Comparison of ENCODE assay signal across 7 mouse cellular contexts in the genomic region with DNA sequence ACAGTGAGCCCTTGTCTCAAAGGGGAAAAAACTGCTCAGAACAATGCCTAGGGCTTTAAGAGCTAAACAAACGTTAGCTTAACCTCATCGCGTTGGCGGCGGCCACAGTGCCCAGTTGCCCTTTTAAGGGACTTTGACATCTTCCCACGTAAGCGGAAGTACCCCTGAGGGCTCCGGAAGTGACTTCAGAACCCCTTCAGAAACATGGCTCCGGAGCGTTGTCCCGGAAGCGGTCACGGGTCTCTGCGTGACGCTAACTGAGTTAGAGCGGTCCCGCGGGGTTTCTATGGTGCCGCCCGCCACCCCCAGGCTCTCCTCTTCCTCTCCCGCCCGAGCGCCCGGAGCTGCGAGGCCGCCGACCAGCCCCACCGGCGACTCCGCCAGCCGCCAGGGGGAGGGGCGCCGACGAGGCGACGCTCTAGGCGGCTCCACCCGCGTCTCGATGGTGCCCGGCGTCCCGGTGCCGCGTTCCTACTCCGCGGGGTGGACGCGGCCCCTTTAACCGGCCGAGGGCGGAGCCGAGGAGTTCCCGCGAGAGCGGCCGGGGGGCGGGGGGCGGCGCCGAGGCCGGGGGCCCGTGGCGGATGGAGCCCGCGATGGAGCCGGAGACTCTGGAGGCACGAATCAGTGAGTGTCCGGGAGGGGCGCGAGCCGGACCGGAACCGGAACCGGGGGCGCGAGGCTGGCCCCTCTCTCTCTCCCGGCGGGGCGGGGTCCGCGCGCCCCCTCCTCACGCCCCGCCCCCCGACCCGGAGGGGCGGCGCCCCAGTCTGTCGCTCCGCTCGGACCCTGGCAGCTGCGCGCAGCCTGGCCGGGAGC. TPM values are rescaled to one million over a fixed set of nuclear protein-coding genes. Genes with fewer than 3 reads are reported as not detected.
DNase-seq lines count a peak whose midpoint lies in the region; ATAC-seq lines count a peak whose summit lies in the region.

Gga1 (plus strand) TSS at position 200 of the 819 bp plus-strand sequence.

- no peaks in the 10 kb centered on the region for H3K27me3 ChIP-seq in embryonic facial prominence, embryonic 12.5 days
- H3K27me3 ChIP-seq in limb, embryonic 11.5 days (ENCODE audit: control insufficient read depth, insufficient read depth, low read length): no peaks in the 10 kb centered on the region
- H3K27me3 ChIP-seq in midbrain, embryonic 14.5 days (ENCODE audit: control insufficient read depth, insufficient read depth, low read length): no peaks in the 10 kb centered on the region

- ATAC-seq in embryonic facial prominence, embryonic 12.5 days (ENCODE audit: insufficient number of reproducible peaks, insufficient read depth, low FRiP score, low TSS enrichment): peak; percentile 85
- peak; percentile 87 for ATAC-seq in limb, embryonic 11.5 days (ENCODE audit: insufficient number of reproducible peaks, low FRiP score, low TSS enrichment, low read depth)
- ATAC-seq in midbrain, embryonic 14.5 days (ENCODE audit: low FRiP score, low TSS enrichment): peak; percentile 92

- DNase-seq in adrenal gland, postnatal 25 days: peak; percentile 88
- peak; percentile 99 for DNase-seq in heart, adult 11 months
- DNase-seq in kidney, adult 18-20 months: peak; percentile 97
- peak; percentile 97 for DNase-seq in limb, embryonic 11.5 days (ENCODE audit: low spot score)
- peak; percentile 99 for DNase-seq in midbrain, embryonic 14.5 days
- DNase-seq in spleen, adult 18-20 months: peak; percentile 83 to 86

- peaks cover 15% of the 10 kb centered on the region for H3K36me3 ChIP-seq in embryonic facial prominence, embryonic 12.5 days
- peaks cover 7% of the 10 kb centered on the region; the same call in 1 of the 2 replicates for H3K36me3 ChIP-seq in limb, embryonic 11.5 days (ENCODE audit: control insufficient read depth, insufficient read depth, low read length)
- H3K36me3 ChIP-seq in midbrain, embryonic 14.5 days (ENCODE audit: control insufficient read depth, insufficient read depth, low read length): peaks cover 12% of the 10 kb centered on the region

- H3K9ac ChIP-seq in embryonic facial prominence, embryonic 12.5 days: peak within 1 kb of the TSS; percentile 87
- peak within 1 kb of the TSS; percentile 71 for H3K9ac ChIP-seq in limb, embryonic 11.5 days (ENCODE audit: low read length)
- peak within 1 kb of the TSS; percentile 89 for H3K9ac ChIP-seq in midbrain, embryonic 14.5 days (replicated peaks; ENCODE audit: low read length)

- H3K27ac ChIP-seq in embryonic facial prominence, embryonic 12.5 days: peak within 1 kb of the TSS; percentile 99
- H3K27ac ChIP-seq in limb, embryonic 11.5 days (replicated peaks; ENCODE audit: low read depth, low read length): peak within 1 kb of the TSS; percentile 95
- H3K27ac ChIP-seq in midbrain, embryonic 14.5 days (replicated peaks; ENCODE audit: low read depth, low read length): peak within 1 kb of the TSS; percentile 98

- peak within 1 kb of the TSS; percentile 86 for H3K4me2 ChIP-seq in embryonic facial prominence, embryonic 12.5 days (replicated peaks)
- peak within 1 kb of the TSS; percentile 57 for H3K4me2 ChIP-seq in limb, embryonic 11.5 days (ENCODE audit: low read depth, severe bottlenecking)
- peak within 1 kb of the TSS; percentile 88 for H3K4me2 ChIP-seq in midbrain, embryonic 14.5 days (ENCODE audit: low read length)

- peaks cover 31% of the 10 kb centered on the region for H3K4me1 ChIP-seq in embryonic facial prominence, embryonic 12.5 days
- H3K4me1 ChIP-seq in limb, embryonic 11.5 days (ENCODE audit: control insufficient read depth, insufficient read depth, low read length): peaks cover 15% of the 10 kb centered on the region
- peaks cover 15% of the 10 kb centered on the region for H3K4me1 ChIP-seq in midbrain, embryonic 14.5 days (ENCODE audit: control insufficient read depth, insufficient read depth, low read length)

- H3K9me3 ChIP-seq in embryonic facial prominence, embryonic 12.5 days: no peaks in the 10 kb centered on the region
- no peaks in the 10 kb centered on the region for H3K9me3 ChIP-seq in limb, embryonic 11.5 days (ENCODE audit: control insufficient read depth, low read length)
- no peaks in the 10 kb centered on the region for H3K9me3 ChIP-seq in midbrain, embryonic 14.5 days (ENCODE audit: control insufficient read depth, low read length)

- peak within 1 kb of the TSS; percentile 74 for H3K4me3 ChIP-seq in embryonic facial prominence, embryonic 12.5 days
- peak within 1 kb of the TSS; percentile 54 for H3K4me3 ChIP-seq in limb, embryonic 11.5 days (ENCODE audit: low read depth, low read length)
- H3K4me3 ChIP-seq in midbrain, embryonic 14.5 days (replicated peaks; ENCODE audit: low read depth, low read length): peak within 1 kb of the TSS; percentile 64

- under 1% methylated on average over 75 of the region's 95 CpGs for WGBS in embryonic facial prominence, embryonic 12.5 days
- WGBS in limb, embryonic 11.5 days: under 1% methylated on average over 75 of the region's 95 CpGs
- WGBS in midbrain, embryonic 14.5 days: under 1% methylated on average over 88 of the region's 95 CpGs

RNA-seq across cellular contexts. Expression of gene Gga1, which starts in this region (rescaled TPM):
- 58.1 and 61.5 TPM in 2 replicates for total RNA-seq in adrenal gland, postnatal 25 days (2021)
- polyA plus RNA-seq in embryonic facial prominence, embryonic 12.5 days (2016; fragmentation: Nextera tagmentation; extraction: Ambion mirVana): 50.0 and 51.1 TPM in 2 replicates
- polyA plus RNA-seq in limb, embryonic 11.5 days (2014; fragmentation: Nextera tagmentation; extraction: Ambion mirVana): 30.9 and 32.7 TPM in 2 replicates
- polyA plus RNA-seq in midbrain, embryonic 14.5 days (2014; fragmentation: Nextera tagmentation; extraction: Ambion mirVana): 37.3 and 42.0 TPM in 2 replicates

Comparison
In these comparisons a context has a peak if more than half of its experiments do, and no peak if none do; other contexts are left out.
1. Peak in every context shown above with its lines: DNase-seq, ATAC-seq, H3K4me3 ChIP-seq and H3K27ac ChIP-seq.